Mouse (Mus musculus) limb, embryonic 12.5 days (tissue): ENCODE results near the gene Asb3. TPM values are rescaled to one million over a fixed set of nuclear protein-coding genes. Genes with fewer than 3 reads are reported as not detected.

Experiments used
- ATAC-seq: fragments of 200-750 bp; cut with Nextera tagmentation; 2 replicates; pipeline ENCODE4 v1.8.0; 2017; ENCODE audit warnings: low read depth, moderate TSS enrichment; ENCODE audit not compliant: insufficient number of reproducible peaks, insufficient read depth, low FRiP score, low TSS enrichment
- H3K27ac ChIP-seq: fragments of 300-500 bp; sonication (generic); 2 replicates; pipeline ENCODE4 v1.5.1; 2016; ENCODE audit warnings: mild to moderate bottlenecking, moderate library complexity
- H3K27me3 ChIP-seq: fragments of 300-500 bp; sonication (generic); 2 replicates; pipeline ENCODE4 v1.6.1; 2016; ENCODE audit warnings: mild to moderate bottlenecking, moderate library complexity
- H3K36me3 ChIP-seq: fragments of 300-500 bp; sonication (generic); 2 replicates; pipeline ENCODE4 v1.6.1; 2016; ENCODE audit warnings: mild to moderate bottlenecking, moderate library complexity
- H3K4me1 ChIP-seq: fragments of 300-500 bp; sonication (generic); replicated peaks from 2 replicates; pipeline ENCODE4 v1.6.1; 2016
- H3K4me2 ChIP-seq: fragments of 300-500 bp; sonication (generic); 2 replicates; pipeline ENCODE4 v1.6.1; 2016; ENCODE audit warnings: mild to moderate bottlenecking, moderate library complexity
- H3K4me3 ChIP-seq: fragments of 300-500 bp; sonication (generic); replicated peaks from 2 replicates; pipeline ENCODE4 v1.5.1; 2016; ENCODE audit warnings: mild to moderate bottlenecking
- H3K9ac ChIP-seq: fragments of 300-500 bp; sonication (generic); replicated peaks from 2 replicates; pipeline ENCODE4 v1.6.1; 2016; ENCODE audit warnings: mild to moderate bottlenecking, moderate library complexity
- H3K9me3 ChIP-seq: fragments of 300-500 bp; sonication (generic); 2 replicates; pipeline ENCODE4 v1.6.1; 2016; ENCODE audit warnings: mild to moderate bottlenecking, moderate library complexity
- WGBS: fragments of 180-500 bp; shearing (Covaris S2); methylation state at CpG from one replicate; pipeline ENCODE4 v1.1.7; 2016; 5-methylcytosine and 5-hydroxymethylcytosine counted together
- polyA plus RNA-seq: library from polyadenylated mRNA; unstranded; fragments of >200 nt; fragmentation: Nextera tagmentation; extraction: Ambion mirVana; gene quantifications from 2 replicates; pipeline ENCODE4 v1.2.1, GENCODE M21; 2016

The Asb3 gene
- polyA plus RNA-seq, 1 experiment from 2014 or later, result 39.3 TPM

DNA sequence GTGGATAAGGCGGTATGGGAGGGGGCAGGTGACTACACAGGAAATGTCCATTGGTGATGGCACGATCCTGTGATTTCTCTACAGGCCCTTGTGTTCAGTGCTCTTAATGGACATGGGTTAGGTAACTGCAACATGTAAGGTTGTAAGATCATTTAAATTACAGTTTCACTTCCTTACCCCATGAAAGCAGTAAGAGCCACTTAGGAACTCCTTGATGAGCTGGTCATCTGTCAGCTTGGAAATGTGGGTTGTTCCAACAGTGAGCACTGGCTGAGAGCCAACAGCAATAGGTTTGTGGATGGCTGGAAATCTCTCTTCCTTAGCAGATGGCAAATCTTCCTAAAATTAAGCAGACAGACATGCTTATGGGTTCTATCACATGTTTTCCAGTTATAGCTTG is 58.3 kb downstream of the Asb3 start:
- Histone ChIP-seq H3K4me2 (no peak overlapping the region), H3K27ac (no peak overlapping the region), H3K9me3 (no peaks in the 10 kb centered on the region), H3K36me3 (peaks cover 71% of the 10 kb centered on the region), H3K4me1 (no peaks in the 10 kb centered on the region), H3K9ac (no peak overlapping the region), H3K27me3 (no peaks in the 10 kb centered on the region), H3K4me3 (no peak overlapping the region)
- no peak for ATAC-seq
- 95% methylated on average over 2 of the region's 2 CpGs for WGBS

DNA sequence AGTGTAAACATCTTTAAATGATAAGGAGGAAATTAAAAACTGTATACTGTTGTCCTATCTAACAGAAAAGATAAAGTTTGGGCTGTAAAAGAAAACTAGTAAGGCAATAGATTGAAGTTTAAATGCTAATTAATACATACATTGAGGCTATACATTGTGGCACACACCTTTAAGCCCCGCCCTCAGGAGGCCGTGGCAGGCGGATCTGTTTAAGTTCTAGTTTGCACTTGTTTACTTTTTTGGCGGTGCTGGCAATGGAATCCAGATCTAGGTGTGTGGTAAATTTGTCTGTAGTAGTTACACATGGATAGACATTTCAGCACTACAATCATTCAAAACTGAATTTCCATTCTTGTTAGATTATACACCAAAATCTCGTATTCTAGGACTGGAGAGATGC is 67.6 kb downstream of the Asb3 start:
- Histone ChIP-seq H3K9me3 (peaks cover 14% of the 10 kb centered on the region; the same call in 1 of the 2 replicates), H3K4me2 (peak overlapping the region; percentile 73), H3K9ac (peak overlapping the region; percentile 88; the same call in 1 of the 2 replicates), H3K27me3 (no peaks in the 10 kb centered on the region), H3K4me3 (peak overlapping the region; percentile 74), H3K36me3 (peaks cover 52% of the 10 kb centered on the region), H3K4me1 (peaks cover 7% of the 10 kb centered on the region; the same call in 1 of the 2 replicates), H3K27ac (no peak overlapping the region)
- ATAC-seq, result no peak
- 64% methylated on average over 5 of the region's 5 CpGs for WGBS

DNA sequence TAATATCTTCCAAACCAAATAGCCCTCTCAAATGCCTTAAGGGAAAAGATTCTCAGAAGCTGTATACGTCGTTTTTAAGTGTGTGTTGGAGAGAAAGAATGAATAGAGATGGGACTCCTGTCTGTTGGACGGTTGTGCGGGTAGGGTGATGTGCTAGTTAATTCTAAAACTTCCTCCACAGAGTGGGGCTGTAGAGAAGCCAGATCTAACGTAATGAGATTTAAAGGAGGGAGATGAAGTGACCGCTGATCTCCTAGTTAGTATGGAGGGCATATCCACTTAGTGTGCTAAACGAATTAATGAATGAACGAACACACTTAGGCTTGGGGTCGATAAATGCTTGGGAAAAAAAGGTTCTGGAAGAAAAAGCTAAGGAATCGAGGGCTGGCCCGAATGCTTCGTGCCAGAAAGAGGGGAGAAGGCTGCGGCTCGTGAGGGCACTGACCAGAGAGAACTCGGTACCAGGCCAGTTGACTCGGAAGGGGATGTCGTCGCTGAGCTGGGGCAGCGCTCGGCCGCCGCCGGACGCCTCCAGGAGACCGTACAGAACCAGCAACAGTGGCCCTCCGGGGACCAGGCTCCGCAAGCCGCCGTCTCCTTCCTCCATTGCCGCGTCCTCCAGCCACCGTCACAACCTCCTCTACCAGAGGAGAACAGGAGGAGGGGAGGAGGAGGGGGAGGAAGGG is 68.4 kb downstream of the Asb3 start:
- Histone ChIP-seq H3K4me1 (peaks cover 7% of the 10 kb centered on the region; the same call in 1 of the 2 replicates), H3K36me3 (peaks cover 47% of the 10 kb centered on the region), H3K4me2 (peak overlapping the region; percentile 73), H3K4me3 (peak overlapping the region; percentile 74), H3K27me3 (no peaks in the 10 kb centered on the region), H3K9ac (peak overlapping the region; percentile 88), H3K9me3 (peaks cover 17% of the 10 kb centered on the region; the same call in 1 of the 2 replicates), H3K27ac (peak overlapping the region; percentile 83)
- peak; percentile 85 for ATAC-seq
- WGBS, result 3% methylated on average over 29 of the region's 32 CpGs

DNA sequence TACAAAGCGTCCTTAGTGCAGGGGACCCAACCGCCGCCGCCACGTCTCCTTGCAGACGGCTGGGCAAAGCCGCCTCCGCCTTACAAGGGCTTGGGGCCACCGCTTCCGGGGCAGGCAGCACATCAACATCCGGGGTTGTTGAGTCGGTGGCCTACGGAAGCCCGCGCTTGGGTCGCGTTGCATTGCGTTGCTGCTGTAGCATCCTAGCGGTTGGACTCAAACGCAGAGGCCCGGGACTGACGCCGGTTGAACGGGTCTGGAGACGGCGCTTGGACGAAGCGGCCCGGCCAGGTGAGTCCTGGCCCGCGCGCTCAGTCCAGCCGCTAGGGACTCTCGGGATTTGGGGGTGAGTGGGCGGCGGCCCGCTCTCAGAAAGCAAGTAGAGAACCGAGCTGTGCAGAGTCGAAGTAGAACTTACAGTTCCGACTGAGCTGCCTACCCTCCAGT is 69.1 kb downstream of the Asb3 start, which contains the start of gene Erlec1:
Gene Erlec1 (minus strand): TSS at position 57 of the 447 bp plus-strand sequence.
- WGBS, result 1% methylated on average over 40 of the region's 40 CpGs
- peak within 1 kb of the TSS; percentile 88 for H3K9ac ChIP-seq
- H3K4me3 ChIP-seq, result peak within 1 kb of the TSS; percentile 74
- H3K27me3 ChIP-seq, result no peaks in the 10 kb centered on the region
- peaks cover 40% of the 10 kb centered on the region for H3K36me3 ChIP-seq
- peak; percentile 97 for ATAC-seq
- peak within 1 kb of the TSS; percentile 83 for H3K27ac ChIP-seq
- H3K4me1 ChIP-seq, result peaks cover 7% of the 10 kb centered on the region; the same call in 1 of the 2 replicates
- peak within 1 kb of the TSS; percentile 73 for H3K4me2 ChIP-seq
- H3K9me3 ChIP-seq, result peaks cover 23% of the 10 kb centered on the region; the same call in 1 of the 2 replicates

DNA sequence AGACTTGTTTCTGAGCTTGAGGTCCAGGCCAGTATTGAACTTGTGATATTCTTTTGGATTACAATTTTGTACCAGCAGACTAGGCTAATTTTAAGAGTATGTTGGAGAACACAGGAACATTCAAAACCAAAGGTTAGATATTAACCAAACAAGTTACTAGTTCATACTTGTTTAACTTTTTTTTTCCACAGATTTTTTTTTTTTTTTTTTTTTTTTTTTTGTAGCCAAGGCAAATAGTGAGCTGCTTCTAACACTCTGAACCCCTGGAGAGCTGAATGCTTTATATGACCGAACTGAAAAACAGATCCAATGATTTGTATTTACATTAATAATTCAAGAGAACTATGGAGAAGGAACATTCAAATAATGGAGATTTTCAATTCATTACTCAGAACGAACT is 100.0 kb downstream of the Asb3 start:
- Histone ChIP-seq H3K27ac (no peak overlapping the region), H3K36me3 (no peaks in the 10 kb centered on the region), H3K4me2 (peak overlapping the region; percentile 75), H3K9me3 (no peaks in the 10 kb centered on the region), H3K9ac (no peak overlapping the region), H3K4me1 (peaks cover 6% of the 10 kb centered on the region; the same call in 1 of the 2 replicates), H3K27me3 (no peaks in the 10 kb centered on the region), H3K4me3 (no peak overlapping the region)
- 60% methylated on average over 2 of the region's 2 CpGs for WGBS
- no peak for ATAC-seq

DNA sequence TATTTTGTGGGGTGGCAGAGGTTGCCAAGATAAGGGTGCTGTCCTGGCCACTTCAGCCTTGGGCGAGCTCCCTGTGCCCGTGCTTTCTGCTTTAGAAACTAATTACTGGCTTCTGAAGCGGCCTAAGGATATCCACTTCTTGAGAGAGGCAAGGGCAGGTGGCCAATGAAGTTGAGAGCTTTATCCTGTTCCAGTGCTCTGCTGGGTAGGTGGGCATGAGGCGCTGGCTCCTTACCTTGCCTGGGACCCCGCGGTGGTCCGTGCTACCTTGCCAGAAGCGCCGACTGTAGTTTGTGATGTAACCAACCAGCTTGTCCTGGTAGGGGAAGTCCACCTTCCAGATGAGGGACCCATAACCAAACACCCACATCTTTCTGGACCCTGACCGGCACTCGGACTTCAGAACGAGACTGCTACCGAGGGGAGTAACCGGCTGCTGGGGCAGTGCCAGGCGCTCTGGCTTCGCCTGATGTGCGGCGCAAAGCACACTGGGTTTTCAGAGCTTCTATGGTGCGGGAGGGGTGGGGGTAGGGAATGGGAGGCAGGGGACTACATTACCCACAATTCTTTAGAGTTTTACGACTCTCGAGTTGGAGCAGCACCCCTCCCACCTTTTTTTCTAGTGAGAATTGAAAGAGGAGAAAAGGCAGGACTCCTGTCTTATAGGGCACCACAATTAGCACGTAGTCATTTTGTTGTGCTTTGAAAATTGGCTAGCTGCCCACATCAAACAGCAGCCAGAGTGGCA is 100.8 kb downstream of the Asb3 start, which contains the start of gene Chac2:
Gene Chac2 (minus strand): TSS at position 474 of the 748 bp plus-strand sequence.
- H3K9me3 ChIP-seq, result no peaks in the 10 kb centered on the region
- peak within 1 kb of the TSS; percentile 59 for H3K4me3 ChIP-seq
- ATAC-seq, result peak; percentile 96
- H3K4me2 ChIP-seq, result peak within 1 kb of the TSS; percentile 75
- peaks cover 6% of the 10 kb centered on the region; the same call in 1 of the 2 replicates for H3K4me1 ChIP-seq
- H3K9ac ChIP-seq, result peak within 1 kb of the TSS; percentile 70
- H3K36me3 ChIP-seq, result no peaks in the 10 kb centered on the region
- H3K27ac ChIP-seq, result peak within 1 kb of the TSS; percentile 73
- WGBS, result 1% methylated on average over 22 of the region's 22 CpGs
- no peaks in the 10 kb centered on the region for H3K27me3 ChIP-seq

DNA sequence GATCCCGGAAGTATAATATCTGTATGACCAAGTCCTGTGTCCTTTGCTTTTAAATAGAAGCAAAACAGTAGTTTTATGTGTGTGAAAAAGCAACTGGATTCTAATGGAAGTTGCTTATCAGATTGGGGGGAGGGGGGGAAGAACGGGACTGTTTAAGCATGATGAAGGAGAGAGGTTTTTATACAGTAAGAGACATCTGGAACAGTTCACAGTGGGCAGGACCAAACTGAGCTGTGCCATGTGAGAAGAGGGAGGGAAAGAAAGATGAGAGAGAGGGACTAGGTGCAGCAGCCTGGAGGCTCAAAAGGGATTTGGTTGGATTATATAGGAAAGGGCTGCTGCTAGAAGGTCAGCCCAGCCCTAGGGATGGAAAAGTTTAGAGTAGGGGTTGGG is 101.4 kb downstream of the Asb3 start:
- Histone ChIP-seq H3K4me3 (peak overlapping the region; percentile 59), H3K9ac (peak overlapping the region; percentile 70; the same call in 1 of the 2 replicates)
- WGBS, result 1% methylated on average over 2 of the region's 2 CpGs

DNA sequence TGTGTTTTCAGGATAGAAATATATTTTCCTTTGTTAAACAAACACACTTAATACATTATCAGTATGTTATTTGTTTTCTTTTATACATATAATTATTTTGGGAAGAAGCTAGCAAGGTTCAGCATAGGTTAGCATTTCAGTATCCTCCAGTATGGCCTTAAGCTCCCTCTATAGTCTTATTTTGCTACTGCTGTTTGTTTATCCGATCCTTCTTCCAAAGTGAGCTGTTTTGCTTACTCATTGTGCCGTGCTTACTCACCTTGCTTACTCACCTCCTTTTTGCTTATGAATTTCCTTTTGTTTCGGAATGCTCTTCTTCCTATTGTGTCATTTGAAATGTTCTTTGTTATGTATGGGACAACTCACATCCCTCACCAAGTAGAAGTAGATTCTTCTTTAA is 111.5 kb downstream of the Asb3 start:
- H3K27me3 ChIP-seq, result no peaks in the 10 kb centered on the region
- no peaks in the 10 kb centered on the region for H3K4me1 ChIP-seq
- no peak overlapping the region for H3K27ac ChIP-seq
- H3K4me3 ChIP-seq, result no peak overlapping the region
- no peaks in the 10 kb centered on the region; the same call in 1 of the 2 replicates for H3K36me3 ChIP-seq
- H3K9ac ChIP-seq, result no peak overlapping the region
- no peaks in the 10 kb centered on the region for H3K9me3 ChIP-seq
- ATAC-seq, result no peak
- H3K4me2 ChIP-seq, result no peak overlapping the region
- 88% methylated on average over 3 of the region's 3 CpGs for WGBS

More for the DNA sequence above, 101.4 kb downstream of the Asb3 start:
- Histone ChIP-seq H3K27me3 (no peaks in the 10 kb centered on the region), H3K4me2 (peak overlapping the region; percentile 75), H3K36me3 (no peaks in the 10 kb centered on the region), H3K9me3 (no peaks in the 10 kb centered on the region), H3K27ac (no peak overlapping the region; the same call in none of the 2 replicates), H3K4me1 (peaks cover 6% of the 10 kb centered on the region; the same call in 1 of the 2 replicates)
- ATAC-seq, result peak; percentile 93

DNA sequence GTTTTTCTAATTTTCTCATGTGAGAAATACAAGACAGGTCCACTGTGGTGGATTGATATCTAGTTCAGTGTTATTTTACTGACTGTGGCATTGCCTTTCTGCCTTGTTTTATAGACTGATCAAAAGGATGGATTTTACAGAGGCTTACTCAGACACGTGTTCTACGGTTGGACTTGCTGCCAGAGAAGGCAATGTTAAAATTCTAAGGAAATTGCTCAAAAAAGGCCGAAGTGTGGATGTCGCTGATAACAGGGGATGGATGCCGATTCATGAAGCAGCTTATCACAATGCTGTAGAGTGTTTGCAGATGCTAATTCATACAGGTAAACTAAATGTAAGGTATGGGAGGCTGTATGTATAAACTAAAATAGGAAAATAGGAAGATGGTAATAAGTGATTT is 113.0 kb downstream of the Asb3 start:
- no peak for ATAC-seq
- H3K4me3 ChIP-seq, result no peak overlapping the region
- no peak overlapping the region for H3K9ac ChIP-seq
- no peaks in the 10 kb centered on the region for H3K9me3 ChIP-seq
- no peak overlapping the region for H3K27ac ChIP-seq
- no peaks in the 10 kb centered on the region for H3K4me1 ChIP-seq
- no peaks in the 10 kb centered on the region for H3K27me3 ChIP-seq
- no peak overlapping the region for H3K4me2 ChIP-seq
- WGBS, result 85% methylated on average over 5 of the region's 5 CpGs
- H3K36me3 ChIP-seq, result no peaks in the 10 kb centered on the region; the same call in 1 of the 2 replicates

DNA sequence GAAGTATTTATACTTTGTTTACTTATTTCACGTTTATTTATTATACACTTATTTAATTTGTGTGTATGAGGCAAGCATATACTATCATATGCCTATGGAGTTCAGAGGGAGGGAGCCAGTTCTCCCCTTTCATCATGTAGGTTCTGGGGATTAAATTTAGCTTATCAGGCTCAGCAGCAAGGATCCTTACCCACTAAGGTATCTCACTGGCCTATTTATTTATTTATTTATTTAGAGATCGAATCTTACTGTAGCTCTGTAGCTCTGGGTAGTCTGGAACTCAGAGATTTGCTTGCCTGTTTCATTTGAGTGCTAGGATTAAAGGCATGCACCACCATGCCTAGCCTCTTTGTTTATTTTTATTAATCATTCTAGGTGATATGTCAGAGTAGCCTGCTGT is 113.5 kb downstream of the Asb3 start:
- Histone ChIP-seq H3K36me3 (no peaks in the 10 kb centered on the region; the same call in 1 of the 2 replicates), H3K4me2 (no peak overlapping the region), H3K4me3 (no peak overlapping the region), H3K4me1 (no peaks in the 10 kb centered on the region), H3K27me3 (no peaks in the 10 kb centered on the region), H3K27ac (no peak overlapping the region), H3K9me3 (no peaks in the 10 kb centered on the region), H3K9ac (no peak overlapping the region)
- 86% methylated on average over 2 of the region's 2 CpGs for WGBS
- ATAC-seq, result no peak

DNA sequence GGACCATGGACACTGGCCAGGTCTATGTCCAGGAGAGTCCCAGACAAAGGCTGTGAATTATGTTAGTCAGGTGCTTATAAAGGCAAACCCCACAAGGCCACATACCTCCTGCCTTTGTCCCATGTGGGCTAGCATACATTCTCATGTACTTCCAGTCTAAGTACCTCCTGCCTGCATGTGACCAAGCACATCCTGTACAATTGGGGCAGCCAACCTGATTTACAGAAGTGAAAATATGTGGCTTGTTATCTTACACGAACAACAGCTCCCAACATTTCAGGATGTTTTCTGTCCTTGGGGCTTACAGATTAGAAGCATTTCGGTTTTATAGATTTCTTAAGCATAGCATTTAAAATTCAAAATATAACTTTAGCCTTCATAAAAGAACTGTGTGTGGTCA is 114.8 kb downstream of the Asb3 start:
- 87% methylated on average over 2 of the region's 2 CpGs for WGBS
- no peaks in the 10 kb centered on the region; the same call in 1 of the 2 replicates for H3K36me3 ChIP-seq
- no peaks in the 10 kb centered on the region for H3K9me3 ChIP-seq
- H3K4me2 ChIP-seq, result no peak overlapping the region
- no peak overlapping the region for H3K27ac ChIP-seq
- ATAC-seq, result no peak
- H3K9ac ChIP-seq, result no peak overlapping the region
- no peaks in the 10 kb centered on the region for H3K4me1 ChIP-seq
- H3K4me3 ChIP-seq, result no peak overlapping the region
- no peaks in the 10 kb centered on the region for H3K27me3 ChIP-seq
